Mouse (Mus musculus): ENCODE data around the gene Gk5. TPM values are rescaled to one million over a fixed set of nuclear protein-coding genes. Genes with fewer than 3 reads are reported as not detected.

The Gk5 gene
- polyA plus RNA-seq, 1 experiment from 2014 or later, result 5.3 TPM

- Histone ChIP-seq H3K36me3 (ENCODE audit: control insufficient read depth, insufficient read depth, low read length) (no peaks in the 10 kb centered on the region), H3K27me3 (ENCODE audit: control insufficient read depth, insufficient read depth, low read length) (no peaks in the 10 kb centered on the region), H3K9ac (ENCODE audit: low read depth, low read length) (no peak overlapping the region), H3K9me3 (replicated peaks; ENCODE audit: control insufficient read depth, low read length) (no peaks in the 10 kb centered on the region), H3K27ac (ENCODE audit: low read depth, low read length) (no peak overlapping the region), H3K4me1 (ENCODE audit: control insufficient read depth, insufficient read depth, low read length) (no peaks in the 10 kb centered on the region), H3K4me2 (no peak overlapping the region), H3K4me3 (ENCODE audit: low read depth, low read length) (no peak overlapping the region)
- no peak for ATAC-seq (replicated peaks; ENCODE audit: insufficient number of reproducible peaks, low FRiP score, low TSS enrichment)
Observed at GRCm38 (mm10) chr9:96217799-96218198, 98.6 kb downstream of the Gk5 start.

- 68% methylated on average over 2 of the region's 2 CpGs for WGBS (ENCODE audit: insufficient replicate concordance)
- no peak overlapping the region for H3K27ac ChIP-seq (ENCODE audit: low read depth, low read length)
- H3K4me3 ChIP-seq (ENCODE audit: low read depth, low read length), result no peak overlapping the region
- H3K9ac ChIP-seq (ENCODE audit: low read depth, low read length), result no peak overlapping the region
- H3K27me3 ChIP-seq (ENCODE audit: control insufficient read depth, insufficient read depth, low read length), result no peaks in the 10 kb centered on the region
- H3K4me1 ChIP-seq (ENCODE audit: control insufficient read depth, insufficient read depth, low read length), result no peaks in the 10 kb centered on the region
- ATAC-seq (replicated peaks; ENCODE audit: insufficient number of reproducible peaks, low FRiP score, low TSS enrichment), result no peak
- no peak overlapping the region for H3K4me2 ChIP-seq
- H3K36me3 ChIP-seq (ENCODE audit: control insufficient read depth, insufficient read depth, low read length), result no peaks in the 10 kb centered on the region
- no peaks in the 10 kb centered on the region for H3K9me3 ChIP-seq (replicated peaks; ENCODE audit: control insufficient read depth, low read length)
Observed at GRCm38 (mm10) chr9:96219114-96219669, 100.0 kb downstream of the Gk5 start.

DNA sequence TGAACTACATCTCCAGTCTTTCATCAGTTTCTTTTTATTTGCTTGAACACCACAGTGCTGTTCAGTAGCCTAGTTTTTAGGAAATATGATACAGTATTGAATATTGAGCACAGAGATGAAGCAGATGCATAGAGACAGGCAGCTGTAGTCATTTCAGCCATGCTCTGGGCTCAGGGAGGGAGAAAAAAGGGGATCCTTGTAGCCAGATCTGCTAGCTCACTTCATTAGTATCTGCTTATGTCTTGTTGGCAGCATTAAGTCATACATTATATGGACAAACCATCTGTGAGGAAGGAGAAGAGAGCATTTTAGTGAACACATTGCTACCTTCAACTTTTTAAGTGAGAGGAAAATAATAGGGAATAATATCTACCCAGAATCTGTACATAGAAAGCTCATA lies 101.3 kb downstream of the Gk5 start:
- no peaks in the 10 kb centered on the region for H3K36me3 ChIP-seq (ENCODE audit: control insufficient read depth, insufficient read depth, low read length)
- H3K4me3 ChIP-seq (ENCODE audit: low read depth, low read length), result no peak overlapping the region
- no peak overlapping the region for H3K27ac ChIP-seq (ENCODE audit: low read depth, low read length)
- no peaks in the 10 kb centered on the region for H3K4me1 ChIP-seq (ENCODE audit: control insufficient read depth, insufficient read depth, low read length)
- no peaks in the 10 kb centered on the region for H3K27me3 ChIP-seq (ENCODE audit: control insufficient read depth, insufficient read depth, low read length)
- H3K9ac ChIP-seq (ENCODE audit: low read depth, low read length), result no peak overlapping the region
- H3K9me3 ChIP-seq (replicated peaks; ENCODE audit: control insufficient read depth, low read length), result no peaks in the 10 kb centered on the region
- H3K4me2 ChIP-seq, result no peak overlapping the region
- no peak for ATAC-seq (replicated peaks; ENCODE audit: insufficient number of reproducible peaks, low FRiP score, low TSS enrichment)

GRCm38 (mm10) chr9:96223302-96223701 lies 104.1 kb downstream of the Gk5 start:
- Histone ChIP-seq H3K9ac (ENCODE audit: low read depth, low read length) (no peak overlapping the region), H3K27me3 (ENCODE audit: control insufficient read depth, insufficient read depth, low read length) (no peaks in the 10 kb centered on the region), H3K36me3 (ENCODE audit: control insufficient read depth, insufficient read depth, low read length) (no peaks in the 10 kb centered on the region), H3K4me1 (ENCODE audit: control insufficient read depth, insufficient read depth, low read length) (no peaks in the 10 kb centered on the region), H3K4me3 (ENCODE audit: low read depth, low read length) (no peak overlapping the region), H3K4me2 (no peak overlapping the region), H3K9me3 (replicated peaks; ENCODE audit: control insufficient read depth, low read length) (no peaks in the 10 kb centered on the region), H3K27ac (ENCODE audit: low read depth, low read length) (no peak overlapping the region)
- no peak for ATAC-seq (replicated peaks; ENCODE audit: insufficient number of reproducible peaks, low FRiP score, low TSS enrichment)
- 69% methylated on average over 2 of the region's 2 CpGs for WGBS (ENCODE audit: insufficient replicate concordance)

DNA sequence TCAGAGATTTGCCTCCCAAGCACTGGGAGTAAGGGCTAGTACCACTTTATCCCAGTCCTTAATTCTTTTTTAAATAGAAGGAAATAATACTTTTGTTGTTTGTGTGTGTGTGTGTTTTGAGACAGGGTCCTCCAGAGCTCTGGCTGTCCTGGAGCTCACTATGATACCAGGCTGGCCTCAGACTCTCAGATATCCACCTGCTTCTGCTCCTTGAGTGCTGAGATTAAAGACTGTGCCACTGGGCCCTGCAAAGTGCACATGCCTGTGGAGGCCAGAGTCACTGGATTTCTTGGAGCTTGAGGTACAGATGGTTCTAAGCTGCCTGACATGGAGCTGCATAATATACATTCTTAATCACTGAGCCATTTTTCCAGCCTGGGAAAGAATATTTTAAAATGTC lies 109.1 kb downstream of the Gk5 start:
- no peaks in the 10 kb centered on the region for H3K9me3 ChIP-seq (replicated peaks; ENCODE audit: control insufficient read depth, low read length)
- H3K9ac ChIP-seq (ENCODE audit: low read depth, low read length), result no peak overlapping the region
- H3K27ac ChIP-seq (ENCODE audit: low read depth, low read length), result no peak overlapping the region
- no peaks in the 10 kb centered on the region for H3K27me3 ChIP-seq (ENCODE audit: control insufficient read depth, insufficient read depth, low read length)
- no peak overlapping the region for H3K4me2 ChIP-seq
- ATAC-seq (replicated peaks; ENCODE audit: insufficient number of reproducible peaks, low FRiP score, low TSS enrichment), result no peak
- H3K4me1 ChIP-seq (ENCODE audit: control insufficient read depth, insufficient read depth, low read length), result no peaks in the 10 kb centered on the region
- no peak overlapping the region for H3K4me3 ChIP-seq (ENCODE audit: low read depth, low read length)
- no peaks in the 10 kb centered on the region for H3K36me3 ChIP-seq (ENCODE audit: control insufficient read depth, insufficient read depth, low read length)

- H3K4me1 ChIP-seq (ENCODE audit: control insufficient read depth, insufficient read depth, low read length), result no peaks in the 10 kb centered on the region
- H3K9me3 ChIP-seq (replicated peaks; ENCODE audit: control insufficient read depth, low read length), result no peaks in the 10 kb centered on the region
- no peak for ATAC-seq (replicated peaks; ENCODE audit: insufficient number of reproducible peaks, low FRiP score, low TSS enrichment)
- H3K36me3 ChIP-seq (ENCODE audit: control insufficient read depth, insufficient read depth, low read length), result no peaks in the 10 kb centered on the region
- WGBS (ENCODE audit: insufficient replicate concordance), result 72% methylated on average over 2 of the region's 2 CpGs
- H3K27me3 ChIP-seq (ENCODE audit: control insufficient read depth, insufficient read depth, low read length), result no peaks in the 10 kb centered on the region
- no peak overlapping the region for H3K27ac ChIP-seq (ENCODE audit: low read depth, low read length)
- no peak overlapping the region for H3K9ac ChIP-seq (ENCODE audit: low read depth, low read length)
- H3K4me2 ChIP-seq, result no peak overlapping the region
- H3K4me3 ChIP-seq (ENCODE audit: low read depth, low read length), result no peak overlapping the region
Observed at GRCm38 (mm10) chr9:96230271-96230670, 111.1 kb downstream of the Gk5 start.

Other genes starting within 250 kb of the Gk5 start
- gene Xrn1, start 164.6 kb upstream of the Gk5 start, polyA plus RNA-seq (2014; fragmentation: Nextera tagmentation; extraction: Ambion mirVana), result 9.9 and 18.5 TPM in 2 replicates
- 42.7 and 47.2 TPM in 2 replicates for gene Tfdp2, start 76.9 kb downstream of the Gk5 start, polyA plus RNA-seq (2014; fragmentation: Nextera tagmentation; extraction: Ambion mirVana)
- gene Atp1b3, start 245.1 kb downstream of the Gk5 start, polyA plus RNA-seq (2014; fragmentation: Nextera tagmentation; extraction: Ambion mirVana), result 149 and 177 TPM in 2 replicates